Mouse (Mus musculus) 416B (cell line): ENCODE results near the gene Erbb4.

ENCODE experiments used
- DNase-seq: peaks from one replicate; pipeline ENCODE4 v3.0.0; 2011; ENCODE audit warnings: low read depth

The Erbb4 gene

DNA sequence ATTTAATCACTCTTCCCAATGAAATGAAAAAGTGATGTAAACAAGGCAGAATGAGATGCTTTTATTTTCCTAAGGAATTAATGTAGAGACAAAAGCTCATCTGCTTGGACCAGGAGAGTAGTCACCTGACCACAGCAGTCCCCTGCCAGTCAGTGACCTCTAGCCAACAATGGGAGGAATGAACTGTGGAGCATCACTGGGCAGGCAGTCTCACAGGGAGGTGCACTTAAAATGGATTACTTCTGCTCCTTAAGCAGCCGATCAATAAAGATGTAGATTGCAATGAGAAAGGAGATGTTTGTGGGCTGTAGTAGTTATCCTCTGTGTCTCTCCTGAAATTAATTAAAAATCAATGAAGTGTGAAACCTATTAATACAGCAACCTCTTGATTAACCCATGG lies 1018.2 kb downstream of the Erbb4 start:
- DNase-seq = no peak

DNA sequence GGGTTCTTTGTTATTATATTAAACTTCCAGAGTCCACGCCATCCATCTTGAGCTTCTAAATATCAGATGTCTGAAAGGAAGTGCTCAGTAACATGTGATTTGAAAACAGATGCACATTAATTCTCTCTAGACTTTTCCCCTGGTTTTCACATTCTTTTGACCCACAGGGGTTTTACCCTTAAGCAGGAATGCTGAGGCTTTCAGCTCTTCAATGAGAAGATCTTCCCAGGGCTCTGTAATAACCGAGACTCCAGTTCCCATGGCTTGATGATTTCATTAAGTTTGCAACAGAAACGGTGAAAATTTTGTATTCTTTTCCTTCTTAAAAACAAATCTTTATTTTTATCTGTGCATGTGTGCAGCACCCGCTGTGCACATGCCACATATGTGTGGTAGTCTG lies 1051.4 kb downstream of the Erbb4 start:
- DNase-seq = no peak

- no peak for DNase-seq
Measured at GRCm38 (mm10) chr1:68054715-68055114, 1053.1 kb downstream of the Erbb4 start.

GRCm38 (mm10) chr1:68049856-68050255 lies 1058.0 kb downstream of the Erbb4 start:
- DNase-seq = no peak

- no peak for DNase-seq
Measured at GRCm38 (mm10) chr1:68047139-68047538, 1060.7 kb downstream of the Erbb4 start.

DNA sequence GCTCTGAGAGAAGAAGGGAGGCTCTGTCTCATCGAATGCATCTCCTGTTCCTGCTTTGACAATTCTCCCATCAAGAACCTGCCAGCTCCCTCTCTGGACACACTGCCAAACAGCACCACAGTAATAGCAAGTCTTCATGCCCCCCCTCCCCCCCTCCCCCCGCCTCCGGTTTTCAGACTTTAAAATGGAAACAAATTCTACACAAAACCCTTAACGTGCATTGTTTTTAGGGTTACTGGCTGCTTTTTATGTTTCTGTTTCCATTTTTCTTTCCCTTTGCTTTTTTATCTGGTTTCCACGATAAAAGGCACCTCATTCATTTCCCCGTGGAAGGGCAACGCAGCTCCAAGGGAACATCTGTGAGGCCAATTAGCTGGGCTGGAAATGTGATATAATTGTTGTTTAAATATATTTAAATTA lies 1061.3 kb downstream of the Erbb4 start:
- no peak for DNase-seq

DNA sequence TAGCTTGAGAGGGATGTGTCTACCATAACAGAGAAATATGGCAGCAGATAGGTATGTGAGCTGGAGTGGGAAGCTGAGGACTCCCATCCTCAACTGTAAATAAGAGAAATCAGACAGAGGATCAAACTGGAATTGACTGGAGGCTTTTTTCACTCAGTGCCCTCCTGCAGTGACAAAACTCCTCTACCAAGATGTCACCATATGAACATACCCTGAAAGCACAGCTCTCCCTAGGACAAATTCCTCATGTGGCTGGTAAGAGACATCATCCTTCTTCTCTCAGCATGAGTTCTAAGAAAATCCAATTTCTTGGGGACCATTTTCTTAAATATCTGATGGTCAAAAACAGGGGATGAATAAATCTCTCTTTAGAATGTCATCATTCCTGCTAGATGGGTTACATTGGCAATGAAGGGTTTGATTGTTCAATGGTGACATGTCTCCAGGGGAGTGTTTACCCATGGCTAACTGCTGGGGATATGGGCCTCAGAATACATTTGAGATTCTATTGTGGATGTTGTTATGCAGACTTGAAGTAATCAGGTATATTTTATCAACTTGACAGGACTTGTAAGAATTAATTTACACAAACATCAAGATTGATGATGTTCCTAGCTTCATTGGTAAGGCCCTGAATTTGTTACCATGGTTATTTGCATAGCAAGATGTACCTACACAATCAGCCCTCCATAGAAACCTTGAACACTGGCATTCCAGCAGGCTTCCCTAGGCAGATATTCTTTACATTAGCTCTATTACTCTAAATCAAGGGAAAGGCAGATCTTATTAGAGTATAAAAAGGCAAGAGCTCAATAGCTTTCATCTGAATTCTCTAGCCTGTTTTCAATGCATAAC lies 1083.5 kb downstream of the Erbb4 start:
- no peak for DNase-seq

- no peak for DNase-seq
Measured at GRCm38 (mm10) chr1:68020020-68020419, 1087.8 kb downstream of the Erbb4 start.

DNA sequence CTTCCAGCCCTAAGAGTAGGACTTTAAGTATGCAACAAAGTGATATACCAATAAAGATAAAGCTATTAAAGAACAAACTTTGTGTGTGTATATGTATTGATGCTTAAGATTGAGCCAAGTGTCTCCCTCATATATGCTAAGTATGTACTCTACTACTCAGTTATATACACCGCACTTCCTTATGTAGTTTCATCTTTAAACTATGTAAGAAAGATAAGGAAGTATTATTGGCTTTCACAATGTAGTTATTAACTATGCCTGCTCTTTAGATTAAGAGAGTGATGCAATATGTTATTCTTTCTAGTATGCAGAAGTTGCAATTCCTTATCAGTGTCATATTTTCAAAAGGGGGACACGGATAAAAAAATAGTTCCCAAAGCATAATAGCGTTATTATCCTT lies 1088.2 kb downstream of the Erbb4 start:
- DNase-seq = no peak
